8 mouse cellular contexts compared by ENCODE assay signal in genomic region chr13:100001790-100002196, GRCm38 (mm10). TPM values are rescaled to one million over a fixed set of nuclear protein-coding genes. Genes with fewer than 3 reads are reported as not detected.
DNase-seq lines count a peak whose midpoint lies in the region; ATAC-seq and TF ChIP-seq lines count a peak whose summit lies in the region.

No protein-coding gene starts in this region.

- H3K4me2 ChIP-seq in kidney, embryonic 14.5 days (replicated peaks; ENCODE audit: low read depth, low read length) = no peak overlapping the region
- H3K4me2 ChIP-seq in limb, embryonic 14.5 days (replicated peaks; ENCODE audit: low read depth, low read length, severe bottlenecking) = no peak overlapping the region

- DNase-seq in 3134 (ENCODE audit: extremely low read depth, insufficient read length, low spot score) = peak; percentile 63
- peak; percentile 77 for DNase-seq in adrenal gland, adult 8-10 months
- DNase-seq in embryonic facial prominence, embryonic 10.5 days (ENCODE audit: low spot score) = peak; percentile 75
- peak; percentile 89 to 90 for DNase-seq in heart, adult 2 months
- peak; percentile 85 for DNase-seq in limb, embryonic 14.5 days (ENCODE audit: low spot score)
- DNase-seq in spleen, postnatal 36 days (ENCODE audit: low spot score in 2 of 2) = peak; percentile 77 to 80

- H3K9me3 ChIP-seq in embryonic facial prominence, embryonic 10.5 days = no peaks in the 10 kb centered on the region
- no peaks in the 10 kb centered on the region for H3K9me3 ChIP-seq in kidney, embryonic 14.5 days (ENCODE audit: control insufficient read depth, low read length)
- H3K9me3 ChIP-seq in limb, embryonic 14.5 days (ENCODE audit: control insufficient read depth, low read length) = no peaks in the 10 kb centered on the region

- intact Hi-C loops in heart, adult 2 months (cut with DNase I) = loop anchor here (5.0 kb wide), 1 partner anchor 649 kb away; no protein-coding TSS in a partner anchor

- TF ChIP-seq POLR2A in heart, adult 2 months (IDR thresholded peaks at IDR 0.05; ENCODE audit: insufficient read depth, low read depth, low read length) = no peak
- no peak for TF ChIP-seq POLR2A in limb, embryonic 14.5 days (IDR thresholded peaks at IDR 0.05; ENCODE audit: borderline replicate concordance, extremely low read depth, insufficient read depth, insufficient read length)

- no peaks in the 10 kb centered on the region for H3K4me1 ChIP-seq in embryonic facial prominence, embryonic 10.5 days
- no peaks in the 10 kb centered on the region for H3K4me1 ChIP-seq in heart, adult 2 months (ENCODE audit: control insufficient read depth, insufficient read depth, low read length)
- H3K4me1 ChIP-seq in kidney, embryonic 14.5 days (ENCODE audit: control insufficient read depth, insufficient read depth, low read length) = no peaks in the 10 kb centered on the region
- H3K4me1 ChIP-seq in limb, embryonic 14.5 days (ENCODE audit: control insufficient read depth, insufficient read depth, low read length) = no peaks in the 10 kb centered on the region

- H3K27me3 ChIP-seq in embryonic facial prominence, embryonic 10.5 days (replicated peaks; ENCODE audit: low read depth, poor library complexity, severe bottlenecking) = no peaks in the 10 kb centered on the region
- no peaks in the 10 kb centered on the region for H3K27me3 ChIP-seq in heart, adult 2 months (ENCODE audit: control insufficient read depth, insufficient read depth, low read length)
- H3K27me3 ChIP-seq in kidney, embryonic 14.5 days (ENCODE audit: control insufficient read depth, insufficient read depth, low read length) = no peaks in the 10 kb centered on the region
- H3K27me3 ChIP-seq in limb, embryonic 14.5 days (ENCODE audit: control insufficient read depth, insufficient read depth, low read length) = no peaks in the 10 kb centered on the region

- peak; percentile 69; the same call in 1 of the 2 replicates for ATAC-seq in kidney, embryonic 14.5 days (ENCODE audit: low FRiP score, low TSS enrichment)
- peak; percentile 62; the same call in 1 of the 2 replicates for ATAC-seq in limb, embryonic 14.5 days (ENCODE audit: low FRiP score, low read depth)
- ATAC-seq in monocyte, adult 5-6 weeks (replicated peaks; ENCODE audit: insufficient number of reproducible peaks, low FRiP score, low TSS enrichment, poor library complexity, severe bottlenecking) = peak; percentile 90

- peak; percentile 81 for TF ChIP-seq EP300 in heart, adult 2 months (IDR thresholded peaks at IDR 0.05; ENCODE audit: insufficient read depth, low read depth, low read length)

- H3K36me3 ChIP-seq in embryonic facial prominence, embryonic 10.5 days (replicated peaks) = peaks cover under 1% of the 10 kb centered on the region; the same call in 1 of the 2 replicates
- H3K36me3 ChIP-seq in heart, adult 2 months (ENCODE audit: control insufficient read depth, insufficient read depth, low read length) = no peaks in the 10 kb centered on the region
- H3K36me3 ChIP-seq in kidney, embryonic 14.5 days (ENCODE audit: control insufficient read depth, insufficient read depth, low read length) = no peaks in the 10 kb centered on the region
- H3K36me3 ChIP-seq in limb, embryonic 14.5 days (ENCODE audit: control insufficient read depth, insufficient read depth, low read length) = no peaks in the 10 kb centered on the region

- WGBS in embryonic facial prominence, embryonic 10.5 days = 38% methylated on average over 5 of the region's 5 CpGs
- 1% methylated on average over 5 of the region's 5 CpGs for WGBS in heart, adult 2 months
- 41% methylated on average over 5 of the region's 5 CpGs for WGBS in kidney, embryonic 14.5 days
- WGBS in limb, embryonic 14.5 days = 33% methylated on average over 5 of the region's 5 CpGs

- no peak overlapping the region for H3K4me3 ChIP-seq in embryonic facial prominence, embryonic 10.5 days
- no peak overlapping the region for H3K4me3 ChIP-seq in heart, adult 2 months
- H3K4me3 ChIP-seq in kidney, embryonic 14.5 days (ENCODE audit: low read length) = no peak overlapping the region
- no peak overlapping the region for H3K4me3 ChIP-seq in limb, embryonic 14.5 days (replicated peaks; ENCODE audit: low read length)

- H3K79me2 ChIP-seq in heart, adult 2 months (replicated peaks; ENCODE audit: control insufficient read depth, insufficient read depth, low read length) = no peaks in the 10 kb centered on the region

- no peak overlapping the region for H3K27ac ChIP-seq in embryonic facial prominence, embryonic 10.5 days (replicated peaks)
- no peak overlapping the region for H3K27ac ChIP-seq in heart, adult 2 months
- H3K27ac ChIP-seq in kidney, embryonic 14.5 days (ENCODE audit: low read depth, low read length) = no peak overlapping the region
- H3K27ac ChIP-seq in limb, embryonic 14.5 days (replicated peaks; ENCODE audit: low read depth, low read length) = no peak overlapping the region

- no peak overlapping the region for H3K9ac ChIP-seq in heart, adult 2 months (ENCODE audit: low read depth, low read length)
- H3K9ac ChIP-seq in kidney, embryonic 14.5 days (ENCODE audit: low read depth, low read length) = no peak overlapping the region
- no peak overlapping the region for H3K9ac ChIP-seq in limb, embryonic 14.5 days (ENCODE audit: low read depth, low read length, severe bottlenecking)

- TF ChIP-seq CTCF in heart, adult 2 months (IDR thresholded peaks at IDR 0.05) = peak; percentile 94

RNA-seq across cellular contexts. Expression of gene Mccc2, which starts 13.6 kb away (rescaled TPM):
- total RNA-seq in adrenal gland, adult 8-10 months (2022) = 10 to 100 TPM; 61.2 to 74.3 (median 66.4) TPM
- 44.7 and 47.3 TPM in 2 replicates for polyA plus RNA-seq in embryonic facial prominence, embryonic 10.5 days (2016; fragmentation: Nextera tagmentation; extraction: Ambion mirVana)
- total RNA-seq in heart, adult 2 months (2021) = 10 to 100 TPM; 77.9 to 95.3 TPM
- polyA plus RNA-seq in heart, adult 2 months (2012; rRNA removed) = 32.6 and 45.9 TPM in 2 replicates
- polyA plus RNA-seq in kidney, embryonic 14.5 days (2014; fragmentation: Nextera tagmentation; extraction: Ambion mirVana) = 45.1 and 52.8 TPM in 2 replicates
- 17.5 and 22.4 TPM in 2 replicates for polyA plus RNA-seq in limb, embryonic 14.5 days (2012; rRNA removed)
- polyA plus RNA-seq in limb, embryonic 14.5 days (2014; fragmentation: Nextera tagmentation; extraction: Ambion mirVana) = 42.0 and 43.7 TPM in 2 replicates
- 20.6 to 46.9 TPM (median 27.7 TPM) in 3 replicates for total RNA-seq in monocyte, adult 5-6 weeks (2017)
